Mouse (Mus musculus) C2C12 (cell line): ENCODE data around the gene Wdr18.

Experiments
- CTCF ChIP-seq: IDR thresholded peaks from one replicate; pipeline ENCODE4 v1.5.1; 2011; ENCODE audit not compliant: control insufficient read depth, insufficient read depth, insufficient read length
- FOSL1 ChIP-seq: IDR thresholded peaks from one replicate; pipeline ENCODE4 v1.8.0; 2011; ENCODE audit warnings: mild to moderate bottlenecking, low read length; ENCODE audit not compliant: poor library complexity, insufficient read depth, severe bottlenecking
- MAX ChIP-seq: IDR thresholded peaks from one replicate; pipeline ENCODE4 v1.6.1; 2011; ENCODE audit warnings: mild to moderate bottlenecking, control low read depth
- MYOD1 ChIP-seq: IDR thresholded peaks from one replicate; pipeline ENCODE4 v1.6.1; 2011; ENCODE audit warnings: low read depth; ENCODE audit not compliant: control insufficient read depth, insufficient read length
- MYOG ChIP-seq: IDR thresholded peaks from one replicate; pipeline ENCODE4 v1.6.1; 2011; ENCODE audit not compliant: control insufficient read depth, insufficient read length; ENCODE audit errors: extremely low read depth
- USF1 ChIP-seq: IDR thresholded peaks from one replicate; pipeline ENCODE4 v1.6.1; 2011; ENCODE audit warnings: low read depth, mild to moderate bottlenecking, control low read depth, moderate library complexity

DNA sequence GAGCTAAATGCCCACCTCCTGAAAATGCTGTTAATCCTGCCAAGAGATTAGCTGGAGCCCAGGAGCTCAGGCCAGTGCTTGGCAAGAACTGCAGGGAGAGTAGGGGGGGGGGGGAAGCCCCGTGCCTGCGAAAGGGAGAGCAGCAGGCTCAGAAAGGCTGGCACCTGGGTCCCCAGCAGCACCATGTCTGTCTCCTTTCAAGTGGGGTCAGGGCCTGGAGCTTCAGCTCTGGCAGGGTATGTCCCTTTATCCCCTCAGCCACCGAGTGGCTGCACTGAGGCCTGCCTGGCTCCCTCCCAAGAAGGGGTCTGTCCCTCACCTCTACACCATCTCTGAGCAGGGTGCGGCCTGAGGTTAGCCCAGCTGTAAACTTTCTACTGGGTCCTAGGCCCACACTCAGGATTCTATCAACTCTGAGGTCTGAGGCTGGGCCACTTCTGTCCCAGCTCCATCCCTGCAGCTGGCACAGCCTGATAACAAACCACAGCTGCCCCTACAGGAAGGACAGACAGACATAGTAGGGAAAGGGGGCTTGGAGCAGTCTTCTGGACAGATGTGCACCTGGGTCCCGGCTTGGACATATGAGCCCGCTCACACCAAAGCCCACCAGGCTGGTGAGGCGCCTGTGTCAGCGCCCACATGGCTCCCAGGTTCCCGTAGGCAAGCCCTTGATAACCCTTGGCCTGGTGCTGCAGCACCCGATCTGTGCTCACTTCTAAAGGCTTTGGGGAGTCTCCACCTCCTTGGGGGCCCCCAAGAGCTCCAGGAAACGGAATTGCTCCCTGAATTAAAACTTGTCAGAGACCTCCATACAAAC is 45.6 kb upstream of the Wdr18 start:
- TF ChIP-seq MAX (no peak), CTCF (no peak), MYOG (no peak), USF1 (no peak), MYOD1 (no peak), FOSL1 (no peak)
